Mouse (Mus musculus) cerebral cortex, adult 2 months (tissue): ENCODE measurements around the gene Tns4.

Experiments
- WGBS: fragments of 180-500 bp; shearing (Covaris S2); methylation state at CpG from one replicate; pipeline ENCODE4 v1.1.7; 2018; 5-methylcytosine and 5-hydroxymethylcytosine counted together

Gene Tns4

DNA sequence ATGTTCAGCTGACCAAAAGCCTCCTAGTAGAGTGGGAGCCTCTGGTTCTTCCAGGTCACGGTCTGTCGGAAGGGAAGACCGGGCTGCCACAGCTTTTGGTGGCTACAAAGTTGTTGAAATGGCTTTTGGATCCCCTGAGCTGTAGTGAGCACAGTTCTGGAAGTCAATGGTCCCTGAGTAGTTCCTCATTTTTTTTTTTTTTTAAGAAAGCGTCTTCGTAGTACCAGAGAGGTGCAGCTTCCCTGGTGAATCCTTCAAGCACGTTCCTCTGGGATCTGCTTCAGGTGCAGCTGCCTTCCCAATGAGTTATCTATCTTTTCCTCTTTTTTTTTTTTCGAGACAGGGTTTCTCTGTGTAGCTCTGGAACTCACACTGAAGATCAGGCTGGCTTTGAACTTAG, 4.6 kb upstream of the Tns4 start:
- WGBS: 84% methylated on average over 7 of the region's 7 CpGs

DNA sequence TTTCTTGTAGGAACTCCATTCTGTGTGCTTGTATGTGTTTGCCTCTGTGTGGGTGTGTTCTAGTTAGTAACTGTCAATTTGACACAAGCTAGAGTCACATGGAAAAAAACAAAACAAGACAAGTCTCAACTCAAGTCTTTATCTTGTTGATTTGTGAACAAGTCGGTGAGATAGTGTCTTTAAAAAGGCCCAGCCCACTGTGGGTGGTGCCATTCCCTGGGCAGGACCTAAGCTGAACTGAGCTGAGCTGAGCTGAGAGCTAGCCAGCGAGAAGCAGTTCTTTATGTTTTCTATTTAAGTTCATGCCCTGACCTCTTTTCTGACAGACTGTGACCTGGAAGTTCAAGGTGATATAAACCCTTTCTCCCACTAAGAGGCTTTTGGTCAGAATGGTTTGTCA, 2.6 kb upstream of the Tns4 start:
- 76% methylated on average over 2 of the region's 2 CpGs for WGBS

DNA sequence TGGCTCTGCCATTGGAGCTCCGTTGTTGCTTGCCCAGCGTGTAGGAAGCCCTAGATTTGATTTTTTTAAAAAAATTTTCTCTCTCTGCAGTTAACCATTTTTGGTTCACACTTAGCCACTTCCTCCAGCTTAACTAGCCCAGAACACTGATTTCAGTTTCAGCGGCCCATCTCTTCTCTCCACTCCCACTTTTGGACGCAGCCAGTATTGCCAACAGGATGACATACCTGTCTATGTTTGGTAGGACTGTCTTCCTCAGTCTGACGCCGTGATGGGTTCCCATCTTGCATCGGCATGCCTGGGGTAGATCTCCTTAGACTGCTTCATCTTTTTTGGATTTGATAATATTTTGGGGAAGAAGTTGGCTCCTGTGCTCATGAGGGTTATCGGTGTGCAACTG, 1.3 kb upstream of the Tns4 start:
- 79% methylated on average over 8 of the region's 8 CpGs for WGBS

- 43% methylated on average over 2 of the region's 2 CpGs for WGBS
Measured at GRCm38 (mm10) chr11:99088486-99088885, 620 bp downstream of the Tns4 start.

DNA sequence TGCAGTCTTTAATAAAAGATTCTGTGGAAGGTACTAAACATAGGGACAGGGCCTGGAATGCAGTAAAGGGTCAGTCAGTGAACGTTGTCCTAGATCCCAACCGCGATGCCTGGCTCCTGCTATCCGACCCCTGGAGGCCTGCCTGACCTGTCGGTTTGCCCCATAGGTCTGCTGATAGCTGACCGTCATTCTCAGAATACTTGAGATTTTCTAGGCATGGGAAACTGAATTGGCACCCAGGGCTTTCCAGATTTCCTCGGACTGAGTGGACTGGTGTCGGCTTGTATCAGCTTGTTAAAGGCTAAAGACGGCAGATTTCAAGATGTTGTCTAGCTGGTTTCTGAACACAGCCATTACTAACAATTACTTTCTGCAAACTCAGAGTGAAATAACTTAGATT, 4.7 kb downstream of the Tns4 start:
- WGBS: 97% methylated on average over 9 of the region's 9 CpGs

GRCm38 (mm10) chr11:99083516-99083915, 5.6 kb downstream of the Tns4 start:
- WGBS: 83% methylated on average over 8 of the region's 8 CpGs

DNA sequence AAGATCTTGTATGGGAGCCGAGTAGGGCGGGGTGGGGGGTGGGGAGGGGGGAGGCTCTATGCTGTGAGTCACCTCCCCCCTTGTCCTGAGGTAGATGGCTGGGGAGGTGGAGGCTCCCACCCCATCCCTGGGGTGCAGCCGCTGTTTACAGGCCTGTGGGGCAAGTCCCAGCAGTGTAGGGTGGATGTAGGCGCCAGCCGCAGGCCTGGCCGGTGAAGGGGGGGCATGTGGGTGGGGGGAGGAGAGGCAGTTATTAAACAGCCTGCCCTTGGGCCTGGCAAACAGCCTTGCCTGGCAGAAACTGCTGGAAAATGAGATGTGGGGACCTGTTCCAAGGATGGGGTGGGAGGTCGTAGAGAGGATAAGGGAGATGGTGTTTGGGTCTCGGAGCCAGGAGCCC, 7.0 kb downstream of the Tns4 start:
- 74% methylated on average over 8 of the region's 8 CpGs for WGBS

DNA sequence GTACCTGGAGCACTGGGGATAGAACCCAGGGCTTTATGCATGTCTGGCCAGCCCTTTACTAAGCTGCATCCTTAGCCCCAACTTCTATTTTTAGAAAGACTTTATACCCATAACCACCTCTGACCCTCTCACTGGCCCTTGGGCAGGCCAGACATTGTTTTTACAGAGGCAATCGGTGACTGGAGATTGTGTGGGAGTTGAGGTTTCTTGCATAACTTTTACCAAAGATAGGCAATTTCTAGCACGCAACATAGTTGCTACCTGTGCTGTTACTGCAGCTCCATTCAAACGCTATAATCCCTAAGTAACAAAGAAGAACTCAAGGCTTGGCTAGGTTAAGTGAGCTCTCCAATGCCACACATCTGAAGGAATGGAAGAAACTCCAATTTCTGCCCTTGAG, 7.5 kb downstream of the Tns4 start:
- WGBS: 71% methylated on average over 3 of the region's 3 CpGs

DNA sequence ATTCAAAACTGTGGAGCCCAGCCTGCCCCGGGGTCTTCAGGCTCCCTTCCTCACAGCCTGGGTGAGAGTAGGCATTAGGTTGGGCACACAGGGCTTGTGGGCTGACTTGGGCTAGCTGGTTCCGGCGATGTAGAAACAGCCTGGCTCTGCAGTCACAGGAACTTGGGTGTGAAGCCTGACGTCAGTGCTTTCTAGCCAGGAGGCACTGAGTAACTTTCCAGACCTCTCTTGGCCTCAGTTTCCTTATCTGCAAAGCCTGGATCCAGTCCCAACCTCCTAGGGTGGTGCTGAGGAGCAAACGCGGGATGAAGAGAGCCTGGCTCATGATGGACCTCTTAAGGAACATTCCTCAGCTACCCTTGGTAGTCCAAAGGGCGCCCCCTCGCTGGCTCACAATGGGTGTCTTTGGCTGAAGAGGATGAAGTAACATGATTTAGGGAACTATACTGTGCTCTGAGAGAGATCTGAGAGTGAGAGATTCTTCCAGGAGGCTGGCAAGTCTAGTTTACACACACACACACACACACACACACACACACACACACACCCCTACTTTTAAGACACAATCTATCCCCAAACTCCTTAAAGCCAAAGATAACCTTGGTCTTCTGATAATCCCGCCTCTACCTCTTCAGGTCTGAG, 8.1 kb downstream of the Tns4 start:
- WGBS: 84% methylated on average over 9 of the region's 9 CpGs

DNA sequence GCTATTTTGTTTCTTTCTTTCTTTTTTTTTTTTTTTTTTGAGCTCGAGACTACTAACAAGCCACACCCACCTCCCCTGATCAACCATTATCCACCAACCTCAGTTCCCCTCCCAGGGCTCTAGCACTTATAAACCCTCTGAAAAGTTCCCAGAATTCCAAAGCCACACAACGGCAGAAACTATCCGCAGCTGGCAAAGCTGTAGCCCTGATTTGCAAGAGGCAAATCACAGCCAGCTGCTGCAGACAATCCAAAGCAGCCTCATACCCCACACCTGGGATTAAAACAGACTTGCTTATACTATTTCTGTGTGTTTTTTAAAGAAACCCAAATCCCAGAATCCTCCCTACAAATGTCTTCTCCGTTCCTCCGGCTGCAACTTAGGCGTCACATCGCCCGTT, 11.2 kb downstream of the Tns4 start:
- 53% methylated on average over 8 of the region's 8 CpGs for whole genome bisulfite sequencing

- WGBS: 54% methylated on average over 5 of the region's 5 CpGs
Measured at GRCm38 (mm10) chr11:99076744-99077319, 12.3 kb downstream of the Tns4 start.

GRCm38 (mm10) chr11:99073781-99074180, 15.3 kb downstream of the Tns4 start:
- WGBS: 83% methylated on average over 5 of the region's 5 CpGs

DNA sequence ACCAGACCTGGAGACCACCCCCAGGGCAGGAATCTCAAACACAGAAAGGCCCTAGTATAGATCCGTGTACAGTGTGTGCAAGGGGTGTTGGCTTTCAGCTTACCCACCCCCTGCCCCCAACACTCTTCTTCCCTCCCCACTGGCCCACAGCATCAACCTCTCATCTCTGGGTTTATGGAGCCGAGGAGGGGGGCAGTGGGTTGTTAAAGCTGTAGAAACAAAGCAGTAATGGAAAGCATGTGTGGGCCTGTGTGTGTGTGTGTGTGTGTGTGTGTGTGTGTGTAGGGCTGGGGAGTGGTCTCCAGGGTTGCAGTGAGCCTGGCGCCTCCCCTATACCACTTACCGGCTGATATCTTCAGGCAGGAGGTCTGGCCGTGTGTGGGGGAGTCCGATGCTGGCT, 17.2 kb downstream of the Tns4 start:
- WGBS: 68% methylated on average over 6 of the region's 6 CpGs

GRCm38 (mm10) chr11:99068455-99068854, 20.7 kb downstream of the Tns4 start:
- WGBS: 92% methylated on average over 5 of the region's 5 CpGs

GRCm38 (mm10) chr11:99067591-99067990, 21.5 kb downstream of the Tns4 start:
- WGBS: 92% methylated on average over 8 of the region's 8 CpGs

- 11% methylated on average over 2 of the region's 2 CpGs for WGBS
Measured at GRCm38 (mm10) chr11:99065979-99066378, 23.1 kb downstream of the Tns4 start.

- WGBS: 79% methylated on average over 3 of the region's 3 CpGs
Measured at GRCm38 (mm10) chr11:99065353-99065752, 23.8 kb downstream of the Tns4 start.

GRCm38 (mm10) chr11:99063406-99064131, 25.5 kb downstream of the Tns4 start:
- WGBS: 70% methylated on average over 8 of the region's 8 CpGs

DNA sequence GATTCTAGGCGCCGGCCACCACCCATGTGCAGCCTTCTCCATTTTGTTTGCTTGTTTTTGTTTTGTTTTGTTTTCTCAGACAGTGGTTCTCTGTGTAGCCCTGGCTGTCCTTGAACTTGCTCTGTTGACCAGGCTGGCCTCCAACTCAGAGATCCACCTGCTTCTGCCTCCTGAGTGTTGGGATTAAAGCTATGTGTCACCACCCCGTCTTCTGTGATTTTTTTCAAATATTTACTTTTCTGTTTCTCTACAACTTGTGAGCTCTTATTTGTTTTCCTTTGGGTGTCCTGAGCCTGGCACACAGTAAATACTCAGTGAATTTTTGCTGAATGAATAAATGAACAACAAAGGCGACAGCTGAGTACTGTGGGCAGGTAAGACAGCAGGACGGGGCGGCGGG, 26.4 kb downstream of the Tns4 start:
- WGBS: 91% methylated on average over 7 of the region's 7 CpGs

GRCm38 (mm10) chr11:99060435-99060834, 28.7 kb downstream of the Tns4 start:
- WGBS: 89% methylated on average over 3 of the region's 3 CpGs

DNA sequence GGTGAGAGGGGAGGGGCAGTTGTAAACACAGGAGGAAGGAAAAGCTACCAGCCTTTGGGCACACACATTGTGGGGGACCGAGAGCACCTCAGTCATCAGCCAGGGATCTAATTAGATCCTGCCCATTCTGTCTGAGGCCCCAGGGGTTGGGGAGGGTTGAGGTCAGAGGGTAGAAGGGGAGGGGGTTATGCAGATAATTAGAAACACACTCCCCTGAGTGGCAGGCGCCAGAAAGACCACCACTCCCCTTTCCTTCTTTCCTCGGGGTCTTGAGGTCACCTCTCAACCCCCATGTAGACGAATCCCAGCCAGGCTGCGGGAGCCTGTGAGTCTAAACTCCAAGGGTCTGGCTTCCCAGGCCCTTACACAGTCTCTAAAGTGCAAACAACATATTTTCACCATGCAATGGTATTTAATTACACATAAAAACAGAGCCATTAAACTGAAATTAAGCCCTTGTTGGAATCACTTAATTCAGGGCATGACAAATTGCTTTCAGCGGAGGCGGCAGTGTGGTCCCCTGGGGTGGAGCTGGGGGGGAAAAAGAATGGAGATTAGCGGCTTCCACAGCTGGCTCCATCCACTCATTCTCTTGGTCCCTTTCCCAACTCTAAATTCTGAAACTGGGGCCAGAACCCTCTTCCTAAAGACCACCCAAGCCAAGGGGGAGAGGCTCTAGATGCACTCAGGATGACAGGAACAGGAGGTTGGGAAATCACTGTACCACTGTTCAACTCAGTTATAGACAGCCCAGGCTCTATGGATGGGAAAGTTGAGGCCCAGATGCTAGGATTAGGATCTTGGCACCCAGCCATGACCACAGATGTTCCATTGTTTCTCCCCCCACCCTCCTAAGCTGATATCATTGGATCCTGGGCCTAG, 33.3 kb downstream of the Tns4 start:
- 67% methylated on average over 8 of the region's 8 CpGs for WGBS

- WGBS: 80% methylated on average over 4 of the region's 4 CpGs
Measured at GRCm38 (mm10) chr11:99055143-99055542, 34.0 kb downstream of the Tns4 start.
